Mouse (Mus musculus) intestine, postnatal 0 days (tissue): Measurements from ENCODE around the gene Gm21477. TPM values are rescaled to one million over a fixed set of nuclear protein-coding genes. Genes with fewer than 3 reads are reported as not detected.
"Not testable (repeated sequence)": the region's sequence is repeated elsewhere in the genome, so short reads cannot be mapped to it uniquely, and the experiment has no call there.

Source experiments
- ATAC-seq: fragments of 200-750 bp; cut with Nextera tagmentation; 2 replicates; pipeline ENCODE4 v1.8.0; 2017; ENCODE audit warnings: mild to moderate bottlenecking, moderate TSS enrichment, moderate library complexity
- H3K27ac ChIP-seq: fragments of 300-500 bp; sonication (generic); 2 replicates; pipeline ENCODE4 v1.5.1; 2014; ENCODE audit warnings: mild to moderate bottlenecking, low read depth, low read length, moderate library complexity
- H3K27me3 ChIP-seq: fragments of 300-500 bp; sonication (generic); replicated peaks from 2 replicates; pipeline ENCODE4 v1.6.1; 2014; ENCODE audit warnings: low read length, mixed read lengths; ENCODE audit not compliant: control insufficient read depth, insufficient read depth
- H3K36me3 ChIP-seq: fragments of 300-500 bp; sonication (generic); 2 replicates; pipeline ENCODE4 v1.6.1; 2014; ENCODE audit warnings: mild to moderate bottlenecking, moderate library complexity; ENCODE audit not compliant: control insufficient read depth, insufficient read depth
- H3K4me1 ChIP-seq: fragments of 300-500 bp; sonication (generic); replicated peaks from 2 replicates; pipeline ENCODE4 v1.6.1; 2014; ENCODE audit warnings: antibody characterized with exemption, low read length, mixed read lengths; ENCODE audit not compliant: control insufficient read depth, insufficient read depth
- H3K4me2 ChIP-seq: fragments of 300-500 bp; sonication (generic); replicated peaks from 2 replicates; pipeline ENCODE4 v1.6.1; 2014; ENCODE audit warnings: low read depth, mild to moderate bottlenecking, moderate library complexity
- H3K4me3 ChIP-seq: fragments of 300-500 bp; sonication (generic); 2 replicates; pipeline ENCODE4 v1.5.1; 2014; ENCODE audit warnings: low read depth, low read length
- H3K9ac ChIP-seq: fragments of 300-500 bp; sonication (generic); 2 replicates; pipeline ENCODE4 v1.6.1; 2014; ENCODE audit warnings: mild to moderate bottlenecking, low read depth, low read length
- H3K9me3 ChIP-seq: fragments of 300-500 bp; sonication (generic); 2 replicates; pipeline ENCODE4 v1.6.1; 2016; ENCODE audit warnings: mixed run types; ENCODE audit not compliant: control insufficient read depth
- WGBS: fragments of 180-500 bp; shearing (Covaris S2); extraction: QIAGEN DNeasy Blood & Tissue Kit; methylation state at CpG from one replicate; pipeline ENCODE4 v1.1.7; 2014; 5-methylcytosine and 5-hydroxymethylcytosine counted together
- polyA plus RNA-seq: library from polyadenylated mRNA; unstranded; fragments of >200 nt; fragmentation: Nextera tagmentation; extraction: Ambion mirVana; gene quantifications from 2 replicates; pipeline ENCODE4 v1.2.1, GENCODE M21; 2015

Gm21477 gene
- not detected in 2 replicates for polyA plus RNA-seq

- not testable (repeated sequence) for ATAC-seq, H3K27ac ChIP-seq, H3K4me2 ChIP-seq, H3K36me3 ChIP-seq, H3K4me1 ChIP-seq, H3K9ac ChIP-seq, H3K27me3 ChIP-seq, H3K4me3 ChIP-seq, H3K9me3 ChIP-seq
- no CpG with 5 or more reads among the region's 6 CpGs for WGBS
These were observed at the start of gene Gm21477 for GRCm38 (mm10) chrY:87116521-87116920. Gene Gm21477 (plus strand): TSS chrY:87116821.
